Mouse (Mus musculus): ENCODE data around the gene Plaur. TPM values are rescaled to one million over a fixed set of nuclear protein-coding genes. Genes with fewer than 3 reads are reported as not detected.

The Plaur gene
- polyA plus RNA-seq, 1 experiment from 2014 or later = 2.0 TPM

- ATAC-seq (no peak), DNase-seq (ENCODE audit: low spot score) (no peak)
- peaks cover 38% of the 10 kb centered on the region for H3K4me1 ChIP-seq (ENCODE audit: control insufficient read depth, insufficient read depth, low read length)
- WGBS = 86% methylated on average over 8 of the region's 8 CpGs
- no peak overlapping the region for H3K4me2 ChIP-seq (ENCODE audit: low read length)
- peaks cover 7% of the 10 kb centered on the region; the same call in 1 of the 2 replicates for H3K36me3 ChIP-seq (ENCODE audit: control insufficient read depth, insufficient read depth, low read length)
- no peak overlapping the region for H3K9ac ChIP-seq (ENCODE audit: low read length)
- no peaks in the 10 kb centered on the region for H3K27me3 ChIP-seq (replicated peaks; ENCODE audit: control insufficient read depth, insufficient read depth, low read length)
- H3K4me3 ChIP-seq (ENCODE audit: low read depth, low read length) = no peak overlapping the region
- no peak overlapping the region for H3K27ac ChIP-seq (ENCODE audit: low read depth, low read length)
- no peaks in the 10 kb centered on the region for H3K9me3 ChIP-seq (replicated peaks; ENCODE audit: control insufficient read depth, low read length)
These were observed 26.0 kb downstream of the Plaur start for GRCm38 (mm10) chr7:24488303-24488702.

DNA sequence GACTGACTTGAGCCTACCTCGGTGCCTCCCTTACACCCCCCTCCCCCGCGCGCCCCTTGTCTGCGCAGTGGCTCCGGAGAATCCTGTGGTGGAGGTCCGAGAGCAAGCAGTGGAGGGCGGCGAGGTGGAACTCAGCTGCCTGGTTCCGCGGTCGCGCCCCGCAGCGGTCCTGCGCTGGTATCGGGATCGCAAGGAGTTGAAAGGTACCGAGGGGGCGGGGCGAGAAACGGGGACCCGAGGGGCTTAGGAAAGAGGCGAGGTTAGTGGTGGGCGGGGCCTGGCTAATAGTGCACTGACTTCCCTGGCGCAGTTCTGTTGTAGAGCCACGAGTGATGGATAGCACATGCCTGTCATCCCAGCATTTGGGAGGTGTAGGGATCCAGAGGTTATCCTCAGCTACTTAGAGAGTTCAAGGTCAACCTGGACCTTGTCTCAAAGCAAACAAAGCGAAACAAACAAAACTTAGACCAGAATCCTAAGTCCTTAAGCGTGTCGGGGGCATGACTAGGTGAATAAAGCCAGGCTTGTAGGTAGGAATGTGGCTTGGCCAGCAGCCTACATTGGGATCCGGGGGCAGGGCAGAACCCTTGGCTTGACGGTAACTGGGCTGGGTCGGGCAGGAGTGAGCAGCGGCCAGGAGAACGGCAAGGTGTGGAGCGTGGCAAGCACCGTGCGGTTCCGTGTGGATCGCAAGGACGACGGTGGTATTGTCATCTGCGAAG, 37.7 kb downstream of the Plaur start:
- ATAC-seq (no peak), DNase-seq (ENCODE audit: low spot score) (no peak)
- no peaks in the 10 kb centered on the region for H3K27me3 ChIP-seq (replicated peaks; ENCODE audit: control insufficient read depth, insufficient read depth, low read length)
- H3K27ac ChIP-seq (ENCODE audit: low read depth, low read length) = no peak overlapping the region
- no peak overlapping the region for H3K4me2 ChIP-seq (ENCODE audit: low read length)
- H3K4me3 ChIP-seq (ENCODE audit: low read depth, low read length) = no peak overlapping the region
- peaks cover 48% of the 10 kb centered on the region for H3K36me3 ChIP-seq (ENCODE audit: control insufficient read depth, insufficient read depth, low read length)
- peaks cover 9% of the 10 kb centered on the region for H3K4me1 ChIP-seq (ENCODE audit: control insufficient read depth, insufficient read depth, low read length)
- 26% methylated on average over 43 of the region's 43 CpGs for WGBS
- no peak overlapping the region for H3K9ac ChIP-seq (ENCODE audit: low read length)
- no peaks in the 10 kb centered on the region for H3K9me3 ChIP-seq (replicated peaks; ENCODE audit: control insufficient read depth, low read length)

DNA sequence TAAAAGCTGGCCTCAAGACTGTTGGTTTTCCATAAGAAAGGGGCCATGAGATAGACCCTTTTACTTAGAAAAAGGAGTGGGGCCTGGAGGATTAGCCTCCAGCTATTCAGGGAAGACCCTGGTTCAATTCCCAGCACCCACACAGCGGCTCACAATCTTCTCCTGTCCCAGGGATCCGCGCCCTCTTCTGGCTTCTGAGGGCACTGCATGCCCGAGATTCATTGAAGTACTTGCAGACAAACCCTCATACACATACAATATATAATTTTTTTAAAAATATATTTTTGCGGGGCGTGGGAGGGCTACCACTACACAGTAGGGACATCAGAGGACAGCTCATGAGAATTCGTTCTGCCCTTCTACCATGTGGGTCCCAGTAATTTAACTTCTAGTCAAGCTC, 38.6 kb downstream of the Plaur start:
- ATAC-seq = no peak
- H3K36me3 ChIP-seq (ENCODE audit: control insufficient read depth, insufficient read depth, low read length) = peaks cover 48% of the 10 kb centered on the region
- peaks cover 18% of the 10 kb centered on the region for H3K4me1 ChIP-seq (ENCODE audit: control insufficient read depth, insufficient read depth, low read length)
- peak; percentile 29 for DNase-seq (ENCODE audit: low spot score)
- H3K4me2 ChIP-seq (ENCODE audit: low read length) = no peak overlapping the region
- no peak overlapping the region for H3K9ac ChIP-seq (ENCODE audit: low read length)
- WGBS = 37% methylated on average over 7 of the region's 7 CpGs
- H3K27me3 ChIP-seq (replicated peaks; ENCODE audit: control insufficient read depth, insufficient read depth, low read length) = no peaks in the 10 kb centered on the region
- H3K4me3 ChIP-seq (ENCODE audit: low read depth, low read length) = no peak overlapping the region
- H3K27ac ChIP-seq (ENCODE audit: low read depth, low read length) = no peak overlapping the region
- no peaks in the 10 kb centered on the region for H3K9me3 ChIP-seq (replicated peaks; ENCODE audit: control insufficient read depth, low read length)

GRCm38 (mm10) chr7:24501492-24501891, 39.2 kb downstream of the Plaur start:
- H3K27ac ChIP-seq (ENCODE audit: low read depth, low read length) = no peak overlapping the region
- no peaks in the 10 kb centered on the region for H3K27me3 ChIP-seq (replicated peaks; ENCODE audit: control insufficient read depth, insufficient read depth, low read length)
- H3K4me3 ChIP-seq (ENCODE audit: low read depth, low read length) = no peak overlapping the region
- H3K9ac ChIP-seq (ENCODE audit: low read length) = no peak overlapping the region
- H3K4me1 ChIP-seq (ENCODE audit: control insufficient read depth, insufficient read depth, low read length) = peaks cover 21% of the 10 kb centered on the region
- no peak for DNase-seq (ENCODE audit: low spot score)
- no peaks in the 10 kb centered on the region for H3K9me3 ChIP-seq (replicated peaks; ENCODE audit: control insufficient read depth, low read length)
- WGBS = 58% methylated on average over 21 of the region's 21 CpGs
- H3K36me3 ChIP-seq (ENCODE audit: control insufficient read depth, insufficient read depth, low read length) = peaks cover 48% of the 10 kb centered on the region
- no peak overlapping the region for H3K4me2 ChIP-seq (ENCODE audit: low read length)
- ATAC-seq = no peak

DNA sequence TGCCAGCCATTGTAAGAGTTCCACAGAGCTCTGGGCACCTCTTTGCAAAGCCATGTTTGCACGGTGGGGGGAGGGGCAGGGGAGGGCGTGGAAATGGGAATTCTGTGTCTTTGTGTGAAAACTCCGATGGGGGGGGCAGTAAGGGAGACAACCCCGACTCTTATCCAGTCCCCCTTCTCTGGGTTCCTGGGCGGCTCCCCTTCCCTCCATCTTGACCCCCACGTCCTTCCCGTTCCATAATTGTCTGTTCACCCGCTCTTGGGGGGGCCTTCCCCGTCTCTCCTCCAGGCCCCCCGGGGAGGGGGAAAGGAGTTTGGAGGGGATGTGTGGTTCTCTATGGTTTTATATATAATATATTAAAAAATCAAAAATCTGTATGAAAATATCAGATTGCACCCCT, 41.7 kb downstream of the Plaur start:
- no peak overlapping the region for H3K4me2 ChIP-seq (ENCODE audit: low read length)
- no peaks in the 10 kb centered on the region for H3K27me3 ChIP-seq (replicated peaks; ENCODE audit: control insufficient read depth, insufficient read depth, low read length)
- H3K27ac ChIP-seq (ENCODE audit: low read depth, low read length) = no peak overlapping the region
- H3K9me3 ChIP-seq (replicated peaks; ENCODE audit: control insufficient read depth, low read length) = no peaks in the 10 kb centered on the region
- no peak overlapping the region for H3K4me3 ChIP-seq (ENCODE audit: low read depth, low read length)
- WGBS = 23% methylated on average over 10 of the region's 10 CpGs
- H3K4me1 ChIP-seq (ENCODE audit: control insufficient read depth, insufficient read depth, low read length) = peaks cover 28% of the 10 kb centered on the region
- H3K36me3 ChIP-seq (ENCODE audit: control insufficient read depth, insufficient read depth, low read length) = peaks cover 46% of the 10 kb centered on the region
- no peak for ATAC-seq
- DNase-seq (ENCODE audit: low spot score) = no peak
- H3K9ac ChIP-seq (ENCODE audit: low read length) = peak overlapping the region; percentile 29; the same call in 1 of the 2 replicates

GRCm38 (mm10) chr7:24504868-24505267, 42.6 kb downstream of the Plaur start:
- Histone ChIP-seq H3K9me3 (replicated peaks; ENCODE audit: control insufficient read depth, low read length) (no peaks in the 10 kb centered on the region), H3K27me3 (replicated peaks; ENCODE audit: control insufficient read depth, insufficient read depth, low read length) (no peaks in the 10 kb centered on the region), H3K4me1 (ENCODE audit: control insufficient read depth, insufficient read depth, low read length) (peaks cover 28% of the 10 kb centered on the region), H3K4me2 (ENCODE audit: low read length) (peak overlapping the region; percentile 71; the same call in 1 of the 2 replicates), H3K27ac (ENCODE audit: low read depth, low read length) (peak overlapping the region; percentile 100; the same call in 1 of the 2 replicates), H3K9ac (ENCODE audit: low read length) (peak overlapping the region; percentile 93; the same call in 1 of the 2 replicates), H3K4me3 (ENCODE audit: low read depth, low read length) (0 out of 2 replicates have a peak overlapping the region, but pooled peaks have one; percentile 61), H3K36me3 (ENCODE audit: control insufficient read depth, insufficient read depth, low read length) (peaks cover 37% of the 10 kb centered on the region)
- DNase-seq (ENCODE audit: low spot score) (no peak), ATAC-seq (no peak)
- WGBS = 35% methylated on average over 4 of the region's 4 CpGs

DNA sequence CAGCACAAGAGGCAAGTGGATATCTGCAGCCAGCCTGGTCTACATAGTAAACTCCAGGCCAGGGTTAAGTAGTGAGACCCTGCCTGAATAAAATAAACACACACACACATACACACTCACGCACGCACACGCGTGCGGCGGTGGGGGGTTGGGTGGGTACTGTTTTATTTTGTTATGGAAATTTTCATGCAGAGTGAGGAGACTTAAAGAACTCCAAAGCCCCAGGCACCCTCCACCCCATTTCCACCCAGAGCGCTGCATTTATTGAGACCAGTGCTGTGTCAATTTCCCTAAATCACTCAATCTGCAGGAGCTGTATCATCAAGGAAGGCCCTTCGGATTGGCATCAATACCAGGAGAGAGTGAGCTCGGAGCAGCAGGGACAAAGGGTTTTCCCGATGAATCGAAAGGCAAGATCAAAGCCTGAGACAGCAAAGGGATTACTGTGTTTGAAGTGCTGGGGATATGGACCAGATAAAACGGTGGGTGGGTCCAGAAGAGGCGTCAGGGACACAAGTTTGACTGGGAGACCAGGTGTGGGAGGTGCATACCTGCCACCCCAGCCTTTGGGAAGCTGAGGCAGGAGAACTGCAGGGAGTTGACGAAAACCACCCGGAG, 43.3 kb downstream of the Plaur start:
- peak; percentile 60 for DNase-seq (ENCODE audit: low spot score)
- no peak for ATAC-seq
- Histone ChIP-seq H3K27ac (ENCODE audit: low read depth, low read length) (peak overlapping the region; percentile 100), H3K27me3 (replicated peaks; ENCODE audit: control insufficient read depth, insufficient read depth, low read length) (no peaks in the 10 kb centered on the region), H3K9ac (ENCODE audit: low read length) (peak overlapping the region; percentile 93; the same call in 1 of the 2 replicates), H3K4me2 (ENCODE audit: low read length) (peak overlapping the region; percentile 71), H3K9me3 (replicated peaks; ENCODE audit: control insufficient read depth, low read length) (no peaks in the 10 kb centered on the region), H3K36me3 (ENCODE audit: control insufficient read depth, insufficient read depth, low read length) (peaks cover 35% of the 10 kb centered on the region), H3K4me1 (ENCODE audit: control insufficient read depth, insufficient read depth, low read length) (peaks cover 28% of the 10 kb centered on the region), H3K4me3 (ENCODE audit: low read depth, low read length) (peak overlapping the region; percentile 61)
- 5% methylated on average over 15 of the region's 15 CpGs for WGBS

DNA sequence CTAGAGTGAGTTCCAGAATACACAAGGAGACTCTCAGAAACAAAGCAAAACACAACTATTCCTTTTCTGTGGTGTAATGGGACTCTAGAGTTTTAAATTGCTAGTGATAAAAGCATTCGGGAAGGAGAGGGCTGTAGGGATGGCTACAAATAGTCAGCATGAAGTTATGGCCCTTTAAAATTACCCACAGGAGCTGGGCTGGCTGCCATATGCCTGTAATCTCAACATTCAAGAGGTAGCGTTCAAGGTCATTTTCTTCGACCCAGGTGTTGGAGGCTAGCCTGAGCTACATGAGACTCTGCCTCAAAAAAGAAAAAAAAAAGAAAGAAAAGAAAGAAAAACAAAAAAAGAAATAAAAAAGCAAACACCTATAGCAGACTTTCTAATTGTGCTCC, 43.8 kb downstream of the Plaur start:
- Histone ChIP-seq H3K9ac (ENCODE audit: low read length) (peak overlapping the region; percentile 93), H3K9me3 (replicated peaks; ENCODE audit: control insufficient read depth, low read length) (no peaks in the 10 kb centered on the region), H3K4me1 (ENCODE audit: control insufficient read depth, insufficient read depth, low read length) (peaks cover 28% of the 10 kb centered on the region), H3K27me3 (replicated peaks; ENCODE audit: control insufficient read depth, insufficient read depth, low read length) (no peaks in the 10 kb centered on the region), H3K36me3 (ENCODE audit: control insufficient read depth, insufficient read depth, low read length) (peaks cover 35% of the 10 kb centered on the region), H3K27ac (ENCODE audit: low read depth, low read length) (peak overlapping the region; percentile 100), H3K4me3 (ENCODE audit: low read depth, low read length) (peak overlapping the region; percentile 61), H3K4me2 (ENCODE audit: low read length) (peak overlapping the region; percentile 71)
- WGBS = 5% methylated on average over 3 of the region's 3 CpGs
- no peak for ATAC-seq
- DNase-seq (ENCODE audit: low spot score) = no peak

DNA sequence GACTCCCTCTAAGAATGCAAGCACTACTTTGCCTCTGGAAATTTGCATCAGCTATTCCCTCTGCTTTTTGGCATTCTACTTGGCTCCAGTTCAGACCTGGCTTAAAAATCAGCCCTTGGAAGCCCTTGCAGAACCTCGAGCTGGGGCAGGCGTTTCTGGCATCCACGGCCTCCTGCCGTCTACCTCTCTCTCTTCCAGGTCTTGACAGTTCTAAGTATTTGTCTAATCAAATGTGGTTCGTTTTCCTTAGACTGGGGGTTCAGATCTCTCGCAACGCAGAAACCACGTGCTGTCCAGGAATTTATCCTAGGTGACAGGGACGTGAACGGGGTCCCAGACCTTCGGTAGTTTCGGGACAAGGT, 44.2 kb downstream of the Plaur start:
- DNase-seq (ENCODE audit: low spot score) (peak; percentile 87), ATAC-seq (peak; percentile 11; the same call in 1 of the 2 replicates)
- Histone ChIP-seq H3K4me2 (ENCODE audit: low read length) (peak overlapping the region; percentile 71), H3K4me1 (ENCODE audit: control insufficient read depth, insufficient read depth, low read length) (peaks cover 28% of the 10 kb centered on the region), H3K27me3 (replicated peaks; ENCODE audit: control insufficient read depth, insufficient read depth, low read length) (no peaks in the 10 kb centered on the region), H3K27ac (ENCODE audit: low read depth, low read length) (peak overlapping the region; percentile 100), H3K36me3 (ENCODE audit: control insufficient read depth, insufficient read depth, low read length) (peaks cover 35% of the 10 kb centered on the region), H3K9me3 (replicated peaks; ENCODE audit: control insufficient read depth, low read length) (no peaks in the 10 kb centered on the region), H3K9ac (ENCODE audit: low read length) (peak overlapping the region; percentile 93), H3K4me3 (ENCODE audit: low read depth, low read length) (peak overlapping the region; percentile 61)
- 0% methylated on average over 12 of the region's 12 CpGs for WGBS
